Mouse (Mus musculus) ovary, adult 10 weeks (tissue): Measurements from ENCODE around the gene Gm13285. TPM values are rescaled to one million over a fixed set of nuclear protein-coding genes. Genes with fewer than 3 reads are reported as not detected.

Experiments used
- polyA plus RNA-seq: library from polyadenylated mRNA; stranded (reverse); fragments of 350-450 nt; fragmentation: Illumina TruSeq; extraction: RNeasy Lipid Tissue Mini Kit (QIAGEN cat#74804); gene quantifications from one replicate; pipeline ENCODE4 v1.2.3, GENCODE M21; 2014

Gene Gm13285
- polyA plus RNA-seq, 1 experiment from 2014 or later: not detected

Other genes starting within 250 kb of the Gm13285 start
- not detected for gene Ifna15, start 241.4 kb upstream of the Gm13285 start, polyA plus RNA-seq
- gene Ifna14, start 227.9 kb upstream of the Gm13285 start, polyA plus RNA-seq: not detected
- gene Ifna9, start 207.3 kb upstream of the Gm13285 start, polyA plus RNA-seq: not detected
- not detected for gene Ifna12, start 196.3 kb upstream of the Gm13285 start, polyA plus RNA-seq
- 24.0 TPM for gene C87499, start 165.3 kb upstream of the Gm13285 start, polyA plus RNA-seq
- gene Ifna13, start 155.2 kb upstream of the Gm13285 start, polyA plus RNA-seq: not detected
- gene Ifna16, start 122.7 kb upstream of the Gm13285 start, polyA plus RNA-seq: not detected
- not detected for gene Ifna2, start 115.8 kb upstream of the Gm13285 start, polyA plus RNA-seq
- gene Ifnab, start 108.3 kb upstream of the Gm13285 start, polyA plus RNA-seq: not detected
- gene Gm26566, start 77.9 kb upstream of the Gm13285 start, polyA plus RNA-seq: not detected
- 236 TPM for gene Klhl9, start 77.2 kb upstream of the Gm13285 start, polyA plus RNA-seq
- not detected for gene Gm13271, start 44.8 kb upstream of the Gm13285 start, polyA plus RNA-seq
- not detected for gene Gm13283, start 39.5 kb upstream of the Gm13285 start, polyA plus RNA-seq
- not detected for gene Gm13290, start 25.8 kb upstream of the Gm13285 start, polyA plus RNA-seq
- not detected for gene Gm13289, start 22.7 kb upstream of the Gm13285 start, polyA plus RNA-seq
- not detected for gene Gm13272, start 19.8 kb upstream of the Gm13285 start, polyA plus RNA-seq
- gene Ifnz, start 17.5 kb upstream of the Gm13285 start, polyA plus RNA-seq: not detected
- not detected for gene Gm13276, start 14.0 kb upstream of the Gm13285 start, polyA plus RNA-seq
- gene Gm13277, start 11.0 kb upstream of the Gm13285 start, polyA plus RNA-seq: not detected
- gene Gm13278, start 8.1 kb upstream of the Gm13285 start, polyA plus RNA-seq: not detected
- not detected for gene Gm13275, start 5.2 kb upstream of the Gm13285 start, polyA plus RNA-seq
- not detected for gene Gm13279, start 2.3 kb upstream of the Gm13285 start, polyA plus RNA-seq
- gene Gm13287, start 3.6 kb downstream of the Gm13285 start, polyA plus RNA-seq: not detected
- not detected for gene Gm13288, start 5.9 kb downstream of the Gm13285 start, polyA plus RNA-seq
- not detected for gene Ifna7, start 16.6 kb downstream of the Gm13285 start, polyA plus RNA-seq
- not detected for gene Ifna11, start 20.3 kb downstream of the Gm13285 start, polyA plus RNA-seq
- gene Ifna6, start 27.8 kb downstream of the Gm13285 start, polyA plus RNA-seq: not detected
- not detected for gene Ifna5, start 35.9 kb downstream of the Gm13285 start, polyA plus RNA-seq
- not detected for gene Ifna4, start 42.2 kb downstream of the Gm13285 start, polyA plus RNA-seq
- gene Ifna1, start 50.4 kb downstream of the Gm13285 start, polyA plus RNA-seq: not detected
- gene Ifne, start 80.5 kb downstream of the Gm13285 start, polyA plus RNA-seq: not detected